Mouse (Mus musculus) cerebellum, adult 8-10 months (tissue): ENCODE data around the gene Zfp664.
A peak's percentile ranks its signal among the peaks of the same experiment; 100 is the strongest.

Experiments
- DNase-seq: peaks from one replicate; pipeline ENCODE4 v3.0.0; 2022

Gene Zfp664

DNA sequence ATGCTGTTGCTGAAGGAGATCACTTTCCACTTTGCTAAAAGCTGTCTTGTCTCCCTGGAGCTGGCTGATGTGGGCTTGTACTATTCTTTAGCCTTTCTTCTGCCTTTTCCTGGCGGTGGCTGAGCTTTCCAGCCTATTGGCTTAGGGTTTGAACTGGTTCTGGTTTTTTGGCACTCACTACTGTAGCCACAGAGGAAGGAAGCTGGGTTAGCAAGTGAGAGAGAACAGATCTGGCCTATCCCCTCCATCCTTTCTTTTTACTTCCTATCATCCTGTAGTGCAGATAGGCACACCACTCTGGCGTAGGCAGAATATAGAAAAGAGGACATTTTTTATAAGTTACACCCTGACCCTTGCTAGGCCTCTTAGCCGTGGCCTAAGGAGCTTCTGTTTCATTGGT lies 10.6 kb downstream of the Zfp664 start:
- DNase-seq: no peak

DNA sequence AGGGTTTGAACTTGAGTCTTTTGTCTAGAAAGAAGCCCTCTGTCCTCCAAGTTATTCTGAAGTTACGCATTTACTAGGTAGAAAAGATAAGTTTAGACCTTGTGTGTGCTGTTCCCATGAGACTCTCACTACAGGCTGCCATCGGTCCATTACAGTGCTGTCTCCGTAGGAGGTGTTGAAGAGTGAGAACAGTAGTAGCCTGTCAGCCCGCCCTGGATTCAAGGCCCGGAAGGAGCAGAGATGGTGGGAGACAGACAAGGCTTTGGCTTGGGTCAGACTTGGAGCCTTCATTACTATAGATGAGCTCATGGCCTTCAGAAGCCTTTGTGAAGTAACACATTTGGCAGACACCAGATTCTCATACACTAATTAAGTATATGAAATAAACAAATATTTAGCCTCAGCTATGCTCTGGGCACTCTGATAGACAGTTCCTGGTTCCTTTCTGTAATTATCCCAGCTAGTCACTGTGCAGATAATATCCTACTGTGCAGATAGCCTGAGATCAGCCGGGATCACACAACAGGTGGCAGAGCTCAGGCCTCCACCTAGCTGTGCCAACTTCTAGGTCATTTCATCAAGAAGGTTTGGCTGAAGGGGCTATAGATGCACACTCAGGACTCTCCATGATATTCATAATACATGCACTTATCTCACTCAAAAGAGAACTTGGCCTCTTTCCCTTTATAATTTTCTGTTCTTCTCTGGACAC lies 11.6 kb downstream of the Zfp664 start:
- no peak for DNase-seq

DNA sequence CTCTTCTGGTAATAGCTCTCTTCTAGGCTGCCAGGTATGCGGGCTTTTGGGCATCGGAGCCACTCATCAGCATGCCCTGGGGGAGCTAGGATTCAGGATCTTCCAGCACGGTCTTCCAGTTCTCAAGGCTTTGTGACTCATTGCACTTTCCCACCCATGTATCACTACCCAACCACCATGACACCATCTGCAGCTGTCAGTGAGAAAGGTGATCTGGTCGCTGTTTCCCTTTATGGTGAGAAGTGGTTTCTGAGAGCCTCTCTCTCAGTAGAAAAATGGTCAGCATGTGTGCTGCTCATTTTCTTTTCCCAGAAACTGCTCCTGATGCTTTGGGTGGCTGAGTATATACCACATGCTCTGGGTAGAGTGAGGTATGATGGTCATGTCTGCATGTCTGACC lies 16.8 kb downstream of the Zfp664 start:
- DNase-seq: no peak

DNA sequence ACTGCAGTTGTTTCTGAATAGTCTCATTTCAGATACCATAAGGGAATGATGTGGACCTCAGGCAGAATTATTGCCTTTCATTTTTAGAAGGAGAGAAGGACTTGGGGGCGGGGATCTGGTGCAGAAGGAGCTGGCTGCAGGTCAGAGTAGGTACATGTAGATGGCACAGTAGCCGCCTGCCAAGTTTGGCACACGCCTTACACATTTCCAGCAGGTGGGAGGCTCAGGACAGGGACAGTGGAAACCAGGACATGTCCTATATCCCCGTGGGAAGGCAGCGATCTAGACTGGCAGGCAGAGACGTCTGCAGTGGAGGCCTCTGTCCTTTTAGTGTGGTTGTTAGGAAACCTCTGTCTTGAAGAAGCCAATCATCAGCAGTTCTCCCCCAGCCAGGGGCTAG lies 17.3 kb downstream of the Zfp664 start:
- no peak for DNase-seq

- DNase-seq: peak; percentile 68
Measured at GRCm38 (mm10) chr5:124883877-124884276, 21.4 kb downstream of the Zfp664 start.

DNA sequence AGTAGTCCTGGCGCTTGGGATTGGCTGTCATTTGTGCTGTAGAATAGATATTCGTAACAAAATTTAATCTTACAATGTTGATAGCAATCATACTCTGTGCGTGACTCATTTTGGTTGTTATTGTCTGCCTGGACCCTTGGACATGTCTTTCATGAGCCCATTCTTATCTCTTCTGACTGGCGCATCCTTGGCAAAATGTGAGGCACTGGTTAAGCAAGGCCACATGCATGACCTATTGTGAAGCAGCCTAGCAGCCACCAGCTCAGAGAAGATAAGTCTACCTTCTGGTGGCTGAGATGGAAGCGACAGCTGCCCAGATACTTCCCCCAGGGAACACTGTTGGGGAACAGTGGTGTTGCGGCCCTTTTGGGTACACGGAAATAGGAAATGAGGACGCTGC lies 26.2 kb downstream of the Zfp664 start:
- DNase-seq: no peak

GRCm38 (mm10) chr5:124891921-124892370 lies 29.5 kb downstream of the Zfp664 start:
- no peak for DNase-seq

GRCm38 (mm10) chr5:124896135-124896534 lies 33.6 kb downstream of the Zfp664 start:
- DNase-seq: no peak

DNA sequence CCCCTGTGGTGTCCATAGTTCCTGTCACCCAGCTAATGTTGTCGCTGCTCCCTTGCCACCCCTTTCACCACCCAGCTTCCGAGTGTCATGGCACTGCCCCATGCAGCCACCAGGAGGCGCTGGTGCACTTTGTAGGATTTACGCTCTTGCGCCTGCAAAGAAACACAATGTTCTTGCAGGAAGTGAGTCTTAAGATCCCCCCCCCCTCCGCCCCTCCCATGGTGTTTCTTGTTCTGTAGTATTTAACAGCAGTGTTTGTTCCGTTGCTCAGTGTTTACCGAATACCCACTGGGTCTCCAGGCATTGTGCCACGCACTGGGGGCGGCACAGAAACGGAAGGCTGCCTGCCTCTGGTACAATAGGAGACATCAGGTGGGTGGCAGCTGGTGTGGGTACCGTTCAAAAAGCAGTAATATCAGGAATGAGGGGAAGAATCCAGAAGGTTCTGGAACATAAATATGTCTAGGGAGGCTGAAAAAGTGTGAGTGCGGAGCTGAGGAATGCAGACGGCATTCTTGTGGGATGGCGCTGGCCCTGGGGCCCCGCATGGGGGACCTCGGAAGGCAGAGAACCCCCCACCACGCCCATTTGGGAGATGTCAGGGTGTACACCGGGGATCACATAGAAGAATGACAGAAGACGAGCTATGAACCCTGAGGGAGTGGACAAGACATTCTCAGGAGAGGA lies 37.6 kb downstream of the Zfp664 start:
- DNase-seq: peak; percentile 81

GRCm38 (mm10) chr5:124900738-124901490 lies 38.4 kb downstream of the Zfp664 start:
- no peak for DNase-seq

DNA sequence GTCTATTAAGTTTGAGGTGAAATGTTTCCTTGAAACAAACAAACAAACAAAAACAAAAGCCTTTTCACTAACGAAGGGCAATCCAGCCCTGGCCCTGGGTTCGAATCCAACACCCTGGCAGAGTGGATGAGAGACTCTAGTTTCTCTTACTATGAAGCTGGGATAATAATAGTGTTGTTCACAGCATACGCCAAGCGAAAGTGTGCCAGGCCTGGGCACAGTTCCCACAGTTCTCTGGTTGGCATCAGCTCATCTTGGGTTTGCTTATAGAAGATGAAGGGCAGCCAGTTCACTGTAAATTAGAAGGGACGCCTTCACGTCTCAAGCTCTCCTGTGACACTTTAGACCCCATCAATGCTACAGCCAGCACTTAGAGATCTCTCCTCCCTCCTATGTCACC lies 39.2 kb downstream of the Zfp664 start:
- DNase-seq: peak; percentile 64

DNA sequence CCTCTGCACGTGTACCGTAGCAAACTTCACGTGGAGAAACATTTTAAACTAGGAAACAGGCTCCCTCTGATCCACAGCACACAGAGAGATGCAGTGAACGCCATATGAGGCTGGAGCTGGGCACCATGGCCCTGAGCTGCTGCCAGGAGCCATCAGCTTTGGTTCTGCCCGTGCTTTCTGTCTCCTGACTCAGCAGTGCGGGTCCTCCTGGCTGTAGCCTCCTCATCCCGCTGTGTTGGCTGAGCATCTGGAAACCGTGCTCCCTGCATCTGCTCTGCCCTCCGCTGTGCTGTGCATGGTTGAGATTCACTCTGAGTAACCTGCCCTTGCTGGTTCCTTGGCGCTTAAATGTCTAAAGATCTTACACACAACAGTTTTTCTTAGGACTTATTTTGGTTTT lies 39.7 kb downstream of the Zfp664 start:
- DNase-seq: no peak

DNA sequence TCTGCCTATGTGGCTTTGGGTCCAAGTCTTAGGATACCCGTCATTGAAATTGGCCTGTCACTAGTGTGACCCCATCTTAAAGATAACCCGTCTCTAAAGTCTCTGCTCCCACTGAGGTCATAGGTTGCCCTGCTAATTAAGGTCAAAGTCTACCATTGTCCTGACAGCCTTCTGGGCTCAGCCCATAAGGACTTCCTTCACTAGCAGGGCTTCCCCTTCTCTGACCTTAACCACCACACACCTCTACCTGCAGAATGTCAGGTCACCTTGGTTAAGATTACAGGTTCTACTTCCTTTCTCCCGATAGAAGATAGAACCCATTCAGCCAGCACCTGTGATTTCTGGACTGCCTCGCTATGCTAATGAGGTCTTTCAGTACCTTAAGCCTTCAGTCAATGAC lies 41.4 kb downstream of the Zfp664 start:
- no peak for DNase-seq

GRCm38 (mm10) chr5:124906890-124907289 lies 44.4 kb downstream of the Zfp664 start:
- DNase-seq: no peak

DNA sequence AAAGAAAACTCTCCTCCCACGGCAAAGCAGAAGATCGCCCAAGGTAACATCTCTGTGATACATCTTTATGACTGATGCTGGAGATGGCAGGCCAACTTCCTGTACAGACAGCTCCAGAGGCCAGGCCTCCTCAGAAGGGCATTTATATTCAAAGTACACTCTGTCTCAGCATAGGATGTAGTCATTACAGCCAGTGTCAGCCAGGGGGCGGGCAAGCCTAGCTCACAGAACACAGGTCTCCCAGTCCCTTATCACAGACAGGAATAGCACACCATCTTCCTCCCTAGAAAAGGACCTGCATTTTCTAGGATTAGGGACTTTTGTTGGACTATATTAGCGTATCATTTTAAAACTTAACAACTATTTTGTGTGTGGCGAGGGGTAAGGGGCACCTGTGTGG lies 46.4 kb downstream of the Zfp664 start:
- DNase-seq: peak; percentile 70

GRCm38 (mm10) chr5:124912276-124912675 lies 49.8 kb downstream of the Zfp664 start:
- no peak for DNase-seq

- no peak for DNase-seq
Measured at GRCm38 (mm10) chr5:124912946-124913933, 50.7 kb downstream of the Zfp664 start.

- no peak for DNase-seq
Measured at GRCm38 (mm10) chr5:124919798-124920197, 57.3 kb downstream of the Zfp664 start.

- DNase-seq: no peak
Measured at GRCm38 (mm10) chr5:124921410-124921809, 58.9 kb downstream of the Zfp664 start.

DNA sequence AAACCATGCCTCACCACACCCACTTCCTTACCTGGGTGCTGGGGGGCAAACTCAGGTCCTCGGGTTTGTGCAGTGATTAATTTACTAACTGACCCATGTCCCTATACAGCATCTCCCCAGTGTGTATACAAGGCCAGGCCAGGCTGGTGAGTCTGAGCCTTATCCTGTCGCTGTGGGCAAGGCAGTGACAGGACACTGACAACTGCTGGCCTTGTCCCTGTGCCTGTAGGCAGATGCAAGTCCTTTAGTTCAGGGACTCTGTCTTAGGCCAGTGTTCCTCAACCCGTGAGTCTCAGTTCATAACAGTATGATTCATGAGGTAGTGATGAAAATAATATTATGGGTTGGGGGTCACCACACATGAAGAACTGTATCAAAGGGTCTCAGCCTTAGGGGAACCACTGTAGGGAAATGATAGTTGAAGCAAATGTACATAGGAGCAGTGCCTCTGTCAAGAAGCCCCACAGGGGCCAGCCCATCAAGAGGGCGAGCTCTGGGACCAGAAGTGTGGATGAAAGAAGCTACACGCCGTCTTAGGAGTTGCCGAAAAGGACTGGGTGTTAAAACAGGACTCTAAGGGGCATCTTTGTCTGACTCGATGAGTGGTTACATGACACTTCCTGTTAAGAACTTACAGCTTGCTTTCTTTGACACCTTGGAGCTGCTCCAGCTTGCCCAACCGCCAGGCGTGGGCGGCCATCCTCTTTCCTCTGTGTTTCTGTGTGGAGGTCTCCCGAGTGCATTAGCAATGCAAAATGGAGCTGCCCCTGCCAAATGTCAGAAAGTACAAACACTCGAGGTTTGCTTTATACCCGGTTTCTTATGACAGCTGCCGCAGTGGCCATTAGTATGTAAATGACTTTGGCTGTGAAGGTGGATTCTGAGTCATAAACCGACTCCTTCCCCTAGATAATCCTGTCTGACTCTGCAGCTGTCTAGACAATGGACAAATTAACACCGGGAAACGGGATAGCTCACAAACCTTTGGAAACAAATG lies 60.2 kb downstream of the Zfp664 start:
- no peak for DNase-seq

DNA sequence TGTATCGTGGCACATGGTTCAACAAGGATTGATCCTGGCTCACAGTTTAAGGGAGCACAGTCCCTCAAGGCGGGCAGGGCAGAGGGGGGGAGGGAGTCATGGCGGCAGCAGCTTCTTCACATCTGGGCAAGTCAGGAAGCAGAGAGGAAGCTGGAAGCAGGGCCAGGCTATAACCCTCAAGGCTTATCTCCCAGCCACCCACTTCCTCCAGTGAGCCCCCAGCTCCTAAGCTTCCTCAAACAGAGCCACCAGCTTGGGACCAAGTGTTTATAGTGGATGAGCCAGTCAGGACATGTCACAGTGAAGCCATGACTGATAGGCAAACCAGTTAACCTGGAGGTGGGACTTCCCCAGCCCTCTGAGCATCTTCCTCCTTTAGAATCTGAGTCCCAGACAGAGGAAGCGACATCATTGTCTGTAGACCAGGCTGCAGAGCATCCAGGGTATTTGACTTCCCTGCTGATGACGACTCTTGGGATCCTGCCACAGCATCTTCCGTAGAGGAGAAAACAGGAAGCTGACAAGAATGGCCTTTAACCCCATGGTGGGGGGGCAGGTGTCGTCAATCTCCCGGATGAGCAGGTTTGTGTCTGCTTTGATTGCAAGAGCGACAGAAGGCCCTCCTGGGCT lies 67.0 kb downstream of the Zfp664 start:
- no peak for DNase-seq
